Mouse (Mus musculus): ENCODE results near the gene Irgc1.

Gene Irgc1

DNA sequence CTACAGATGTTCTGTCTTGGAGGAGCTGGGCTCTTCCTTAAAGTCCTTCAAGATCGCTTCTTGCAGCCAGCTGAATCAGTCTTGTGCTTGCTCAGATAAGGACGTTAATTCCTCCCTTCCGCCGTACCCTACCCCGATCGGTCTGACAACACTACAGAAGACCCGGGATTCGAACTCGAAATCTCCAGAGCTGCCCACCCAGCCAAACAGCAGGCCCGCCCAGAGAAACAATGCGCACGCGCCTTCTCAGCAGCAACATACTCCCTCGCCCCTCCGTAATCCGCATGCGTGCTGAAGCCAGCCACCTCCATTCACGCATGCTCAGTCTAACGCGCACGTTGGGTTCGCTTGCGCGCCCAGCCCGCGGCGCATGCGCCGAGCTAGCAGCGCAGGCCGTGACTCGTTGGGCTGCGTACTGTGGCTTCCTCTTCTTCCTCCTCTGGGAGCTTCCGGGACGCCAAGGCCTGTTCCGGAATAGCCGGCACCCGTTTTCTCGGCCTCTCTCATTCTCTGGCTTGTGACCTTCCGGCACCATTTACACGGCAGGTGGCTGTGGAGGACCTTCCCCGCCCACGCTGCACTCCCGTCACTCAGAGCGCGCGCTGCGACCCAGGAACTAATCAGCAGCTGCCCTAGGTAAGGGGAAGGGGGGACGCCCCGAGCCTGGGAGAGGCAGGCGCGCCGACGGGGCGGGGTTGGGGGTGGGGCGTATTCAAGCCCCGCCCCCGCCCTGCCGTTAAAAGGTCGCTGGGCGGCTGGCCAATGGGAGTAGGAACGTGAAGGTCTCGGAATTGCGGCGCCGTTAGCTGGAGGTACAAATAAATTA lies 52.6 kb downstream of the Irgc1 start, which contains the start of gene Smg9:
TSS of gene Smg9 (plus strand) at position 364 of the 826 bp plus-strand sequence.
- peak; percentile 98 for DNase-seq (ENCODE audit: low spot score)

DNA sequence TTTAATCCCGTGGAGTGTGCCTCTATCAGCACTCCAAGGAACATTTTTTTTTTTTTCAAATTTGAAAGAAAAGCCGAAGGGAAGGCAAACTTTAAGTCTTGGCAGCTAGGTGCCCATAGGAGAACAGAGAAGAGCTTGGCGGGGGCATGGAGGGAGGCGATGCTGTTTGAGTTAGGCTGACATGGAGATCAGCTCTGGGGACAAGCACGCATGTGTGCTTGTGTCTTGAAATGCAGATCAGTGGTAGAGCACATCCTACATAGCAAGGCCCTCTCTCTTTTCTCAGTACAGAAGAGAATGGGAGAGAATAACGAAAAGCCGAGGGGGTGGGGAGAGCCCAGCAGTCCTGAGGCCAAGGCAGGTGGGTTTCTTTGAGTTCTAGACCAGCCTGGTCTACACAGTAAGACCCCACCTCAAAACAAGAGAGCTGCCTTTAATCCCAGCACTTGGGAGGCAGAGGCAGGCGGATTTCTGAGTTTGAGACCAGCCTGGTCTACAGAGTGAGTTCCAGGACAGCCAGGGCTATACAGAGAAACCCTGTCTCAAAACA lies 53.7 kb downstream of the Irgc1 start:
- no peak for DNase-seq (ENCODE audit: low spot score)

DNA sequence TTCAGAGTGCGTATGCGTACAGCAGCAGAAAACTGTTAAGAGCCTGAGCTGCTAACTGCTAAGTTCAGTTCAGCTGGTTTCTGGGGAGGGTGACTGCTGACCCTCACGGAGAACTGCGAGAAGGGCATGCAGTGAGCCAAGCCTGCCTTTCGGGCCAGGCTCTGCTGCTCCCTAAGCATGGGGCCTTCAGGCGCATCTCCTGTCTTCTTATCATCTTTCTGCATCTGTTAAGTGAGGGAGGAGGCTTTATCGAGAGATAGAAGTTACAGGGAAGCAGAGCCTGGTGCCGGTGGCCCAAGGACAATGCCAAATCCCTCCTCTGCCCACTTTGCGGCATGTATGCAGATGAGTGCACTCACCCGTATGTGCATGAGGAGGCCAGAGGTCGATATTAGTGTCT lies 55.3 kb downstream of the Irgc1 start:
- peak; percentile 22 for DNase-seq (ENCODE audit: low spot score)

DNA sequence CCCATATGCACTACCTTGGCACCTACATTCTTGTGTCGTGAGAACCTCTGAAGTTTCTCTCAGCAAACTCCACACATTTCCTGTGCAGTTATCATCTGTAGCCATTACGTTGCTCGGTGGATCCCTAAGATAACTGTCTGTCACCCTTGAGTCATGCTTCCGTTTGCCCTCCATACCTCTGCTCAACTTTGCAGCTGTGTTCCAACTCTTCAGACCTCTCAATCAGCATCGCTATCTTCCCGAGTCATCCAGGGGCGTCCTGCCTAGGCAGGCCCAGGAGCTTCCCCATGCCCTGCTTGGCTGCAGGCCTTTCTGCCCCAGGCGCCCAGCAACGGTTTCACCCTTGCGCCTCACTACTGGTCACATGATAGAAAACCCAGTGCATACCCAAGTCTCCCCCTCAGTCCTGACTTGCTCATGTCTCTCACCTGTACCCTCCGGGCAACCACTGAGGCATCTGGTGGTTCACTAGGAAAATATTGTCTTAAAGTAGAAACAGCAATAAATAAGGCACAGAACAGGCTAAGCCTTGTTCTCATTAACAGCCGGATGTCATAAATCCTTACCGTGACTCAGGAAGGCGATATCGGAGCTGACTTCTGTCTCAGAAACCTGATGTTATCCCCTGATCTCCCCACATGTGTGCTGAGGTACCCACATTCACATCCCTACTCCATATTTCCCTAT lies 57.5 kb downstream of the Irgc1 start:
- no peak for DNase-seq (ENCODE audit: low spot score)

DNA sequence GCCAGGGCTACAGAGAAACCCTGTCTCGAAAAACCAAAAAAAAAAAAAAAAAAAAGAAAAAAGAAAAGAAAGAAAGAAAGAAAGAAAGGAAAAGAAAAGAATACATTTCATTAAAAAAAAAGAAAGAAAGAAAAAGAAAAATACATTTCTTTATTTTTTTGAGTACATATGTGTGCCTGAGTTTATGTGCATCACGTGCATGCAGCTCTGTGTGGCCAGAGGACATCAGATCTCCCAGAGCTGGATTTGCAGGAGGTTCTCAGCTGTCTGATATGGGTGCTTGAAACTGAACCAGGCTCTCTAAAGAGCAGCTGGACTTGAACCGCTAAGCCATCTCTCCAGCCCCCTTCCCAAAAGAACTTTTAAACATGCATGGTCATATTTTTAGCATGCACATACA lies 58.0 kb downstream of the Irgc1 start:
- no peak for DNase-seq (ENCODE audit: low spot score)

DNA sequence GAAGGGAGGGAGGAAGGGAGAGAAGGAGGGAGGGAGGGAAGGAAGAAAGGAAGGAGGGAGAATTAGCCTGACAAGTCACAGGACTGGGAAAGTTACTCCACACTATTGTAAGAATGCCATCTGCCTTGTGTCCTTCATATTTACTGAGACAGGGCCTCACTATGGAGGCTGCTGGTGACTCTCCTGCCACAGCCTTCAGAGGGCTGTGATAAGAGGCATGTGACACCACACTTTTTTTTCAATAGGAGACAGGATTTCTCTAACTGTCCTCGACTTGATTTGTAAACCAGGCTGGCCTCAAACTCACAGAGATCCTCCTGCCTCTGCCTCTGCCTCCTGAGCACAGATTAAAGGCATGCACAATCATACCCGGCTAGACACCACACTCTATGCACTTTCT lies 60.4 kb downstream of the Irgc1 start:
- DNase-seq (ENCODE audit: low spot score): no peak

DNA sequence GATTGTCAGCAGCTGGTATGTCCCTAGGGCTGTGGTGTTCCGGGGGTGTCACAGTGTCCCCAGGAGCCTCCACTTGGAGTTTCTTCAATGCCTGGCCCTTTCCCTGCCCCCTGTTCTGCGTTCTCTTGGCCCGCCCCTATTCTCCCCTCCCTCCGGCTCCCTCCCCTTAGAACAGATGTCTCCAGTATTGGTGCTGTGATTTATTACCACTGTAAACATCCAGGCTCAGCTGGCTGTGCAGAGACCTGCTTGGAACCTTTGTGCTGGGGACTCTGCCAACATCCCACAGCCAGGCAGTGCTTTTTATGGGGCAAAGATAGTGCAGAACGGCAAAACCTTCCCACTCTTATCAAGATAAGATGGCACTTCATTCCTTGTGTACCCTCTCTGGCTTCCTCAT lies 61.0 kb downstream of the Irgc1 start:
- peak; percentile 72 for DNase-seq (ENCODE audit: low spot score)

DNA sequence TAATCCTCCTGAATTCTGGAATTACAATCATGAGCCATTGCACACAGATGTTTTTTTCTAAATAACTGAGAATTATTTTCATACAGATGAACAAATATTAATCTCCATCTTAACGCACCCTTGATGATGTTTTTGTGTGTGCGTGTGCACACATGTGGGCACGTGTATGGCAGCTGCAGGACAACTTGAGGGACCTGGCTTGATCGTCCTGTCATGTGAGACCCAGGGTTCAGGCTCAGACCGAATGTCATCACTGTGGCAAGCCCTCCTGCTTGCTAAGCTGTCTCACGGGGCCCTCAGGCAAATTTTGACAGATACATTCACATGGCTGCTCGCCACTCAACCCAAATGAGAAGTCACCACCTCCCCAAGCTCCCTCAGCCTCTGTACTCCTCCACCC lies 61.6 kb downstream of the Irgc1 start:
- DNase-seq (ENCODE audit: low spot score): no peak

DNA sequence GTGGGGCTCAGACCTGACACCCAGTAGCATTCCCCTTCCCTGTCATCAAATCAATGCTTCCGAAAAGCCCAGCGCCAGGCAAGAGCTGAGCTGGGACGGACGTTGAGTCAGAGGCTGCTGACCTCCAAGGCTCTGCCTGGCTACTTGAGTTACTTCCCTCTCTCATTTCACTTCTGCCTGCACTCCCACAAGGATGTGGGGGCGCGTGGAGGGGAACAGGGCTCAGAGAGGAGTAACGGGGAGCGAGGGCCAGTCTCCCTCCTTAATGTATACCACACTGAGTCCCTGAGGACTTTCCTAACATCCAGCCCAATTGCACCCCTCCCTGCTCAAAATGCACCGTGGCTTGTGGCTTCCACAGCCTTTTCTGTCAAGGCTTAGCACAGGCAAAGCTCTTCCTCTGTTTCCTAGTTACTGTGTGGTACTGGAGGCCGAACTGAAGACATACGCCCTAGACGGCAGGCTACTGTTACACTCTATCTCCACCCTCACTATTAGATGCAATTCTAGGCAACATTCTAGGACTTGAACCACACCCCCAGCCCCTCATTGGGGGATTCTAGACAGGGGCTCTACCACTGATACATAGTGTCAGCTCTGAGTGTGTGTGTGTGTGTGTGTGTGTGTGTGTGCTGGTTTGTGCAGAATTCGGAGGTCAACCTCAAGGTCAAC lies 62.4 kb downstream of the Irgc1 start:
- no peak for DNase-seq (ENCODE audit: low spot score)

DNA sequence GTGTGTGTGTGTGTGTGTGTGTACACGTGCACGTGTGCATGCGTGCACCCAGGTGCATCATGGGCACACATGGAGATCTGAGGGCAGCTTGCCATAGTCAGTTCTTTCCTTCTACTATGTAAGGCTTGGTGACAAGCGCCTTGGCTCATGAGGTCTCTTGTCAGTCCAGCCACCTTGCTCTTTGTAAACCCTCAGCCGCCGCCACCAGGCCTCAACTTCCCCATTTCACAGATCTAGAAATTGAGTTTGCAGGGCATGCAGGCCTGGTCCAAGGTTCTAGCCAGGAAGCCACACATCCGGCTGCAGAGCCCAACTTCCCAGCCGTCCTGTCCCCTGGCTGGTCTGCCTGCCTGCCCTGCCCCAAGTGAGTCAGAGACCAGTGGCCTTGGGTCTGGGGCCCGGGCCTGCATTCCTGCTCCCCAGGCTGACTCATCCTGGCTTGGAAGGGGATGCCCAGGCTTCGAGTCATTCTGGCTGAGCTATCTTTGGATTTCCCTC lies 65.0 kb downstream of the Irgc1 start:
- DNase-seq (ENCODE audit: low spot score): peak; percentile 75

DNA sequence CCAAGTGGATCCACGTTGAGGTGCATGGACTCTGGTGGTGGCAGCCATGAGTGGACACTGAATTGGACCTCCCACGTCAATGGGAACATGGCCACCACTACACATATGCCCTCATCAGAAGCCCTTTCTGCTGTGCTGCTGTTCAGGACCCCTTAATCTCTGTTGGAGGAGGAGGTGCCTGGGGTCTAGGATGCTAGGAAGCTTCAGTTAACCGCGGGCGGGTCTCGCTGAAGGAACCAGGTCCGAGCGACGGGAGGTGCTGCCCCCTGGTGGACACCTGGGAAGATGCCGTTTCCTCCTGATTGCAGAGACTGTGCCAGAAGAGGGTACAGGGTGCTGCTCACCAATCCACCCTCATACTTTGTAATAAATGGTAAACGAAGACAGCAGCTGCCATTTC lies 67.3 kb downstream of the Irgc1 start:
- peak; percentile 51 for DNase-seq (ENCODE audit: low spot score)

DNA sequence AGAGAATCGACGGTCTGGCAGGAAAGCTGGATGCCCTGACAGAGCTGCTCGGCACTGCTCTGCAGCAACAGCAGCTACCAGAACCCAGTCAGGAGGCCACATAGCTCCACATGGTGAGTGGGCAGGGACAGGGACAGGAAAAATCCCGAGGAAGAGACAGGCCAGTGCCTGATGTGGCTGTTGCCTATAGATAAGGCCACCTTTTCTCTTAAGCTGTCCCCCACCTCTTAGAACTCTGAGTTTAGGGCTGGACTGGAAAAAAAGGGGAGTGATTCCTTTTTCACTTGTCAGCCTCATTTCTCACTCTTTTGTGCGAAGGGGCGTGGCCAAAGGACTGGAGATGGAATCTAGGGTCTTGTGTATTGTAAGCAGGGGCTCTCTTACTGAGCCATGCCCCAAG lies 68.0 kb downstream of the Irgc1 start:
- no peak for DNase-seq (ENCODE audit: low spot score)

DNA sequence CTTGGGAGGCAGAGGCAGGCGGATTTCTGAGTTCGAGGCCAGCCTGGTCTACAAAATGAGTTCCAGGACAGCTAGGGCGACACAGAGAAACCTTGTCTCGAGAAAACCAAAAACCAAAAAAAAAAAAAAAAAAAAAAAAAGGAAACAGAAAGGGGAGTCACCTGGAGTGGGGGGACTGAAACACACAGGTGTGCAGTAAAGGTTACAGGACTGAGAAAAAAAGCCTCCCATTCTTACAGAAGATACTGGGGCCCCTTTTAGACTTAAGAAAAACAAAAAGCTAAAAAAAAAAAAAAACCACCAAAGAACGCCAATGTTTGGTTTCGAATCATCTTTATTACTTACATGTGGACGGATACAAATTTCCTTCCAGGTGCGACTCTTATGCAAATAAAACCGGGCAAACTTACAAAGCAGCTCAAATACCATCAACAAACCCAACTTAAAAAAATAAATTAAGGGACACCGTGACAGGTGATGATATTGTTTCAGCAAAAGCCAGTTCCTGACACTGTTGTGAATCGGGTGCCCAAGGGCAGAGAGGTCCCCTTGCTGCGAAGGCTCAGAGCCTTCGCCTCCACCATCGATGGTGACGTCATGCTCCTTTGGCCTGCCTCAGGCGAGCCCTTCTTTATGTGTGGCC lies 69.2 kb downstream of the Irgc1 start:
- DNase-seq (ENCODE audit: low spot score): no peak
